Mouse (Mus musculus) inflammation-experienced regulatory T-cells, adult 6 months (primary cell): ENCODE data around the gene Cables2. TPM values are rescaled to one million over a fixed set of nuclear protein-coding genes. Genes with fewer than 3 reads are reported as not detected.

Experiments
- ATAC-seq: one replicate; pipeline ENCODE4 v1.8.0; 2017
- polyA plus RNA-seq, 3 experiments: library from polyadenylated mRNA; unstranded; fragments of 100-300 nt; shearing (Covaris generic); gene quantifications; one replicate each; pipeline ENCODE4 v1.2.1; 2017

Gene Cables2
- polyA plus RNA-seq, 3 experiments from 2014 or later: 6.7 to 8.0 (median 7.7) TPM

- peak; percentile 48 for ATAC-seq
Observed at GRCm38 (mm10) chr2:180225044-180225761, 48.1 kb downstream of the Cables2 start.

GRCm38 (mm10) chr2:180224647-180225043 is 48.7 kb downstream of the Cables2 start:
- ATAC-seq: no peak

GRCm38 (mm10) chr2:180222250-180222649 is 51.0 kb downstream of the Cables2 start:
- no peak for ATAC-seq

GRCm38 (mm10) chr2:180221051-180221450 is 52.2 kb downstream of the Cables2 start:
- no peak for ATAC-seq

- ATAC-seq: no peak
Observed at GRCm38 (mm10) chr2:180220165-180220564, 53.1 kb downstream of the Cables2 start.

GRCm38 (mm10) chr2:180219145-180219943 is 54.0 kb downstream of the Cables2 start:
- ATAC-seq: no peak

GRCm38 (mm10) chr2:180218677-180219076 is 54.6 kb downstream of the Cables2 start:
- no peak for ATAC-seq

- no peak for ATAC-seq
Observed at GRCm38 (mm10) chr2:180218241-180218640, 55.1 kb downstream of the Cables2 start.

GRCm38 (mm10) chr2:180217587-180217986 is 55.7 kb downstream of the Cables2 start:
- no peak for ATAC-seq

- no peak for ATAC-seq
Observed at GRCm38 (mm10) chr2:180216921-180217320, 56.4 kb downstream of the Cables2 start.

- no peak for ATAC-seq
Observed at GRCm38 (mm10) chr2:180215951-180216350, 57.3 kb downstream of the Cables2 start.

- ATAC-seq: no peak
Observed at GRCm38 (mm10) chr2:180215011-180215461, 58.3 kb downstream of the Cables2 start.

- no peak for ATAC-seq
Observed at GRCm38 (mm10) chr2:180214352-180214978, 58.8 kb downstream of the Cables2 start.

GRCm38 (mm10) chr2:180212255-180212654 is 61.0 kb downstream of the Cables2 start:
- no peak for ATAC-seq

GRCm38 (mm10) chr2:180208976-180209375 is 64.3 kb downstream of the Cables2 start:
- no peak for ATAC-seq

Other genes starting within 250 kb of the Cables2 start
- 1 to 10 TPM; 2.4 to 3.9 (median 2.5) TPM for gene Lsm14b, start 248.5 kb downstream of the Cables2 start, polyA plus RNA-seq
- gene Psma7, start 231.1 kb downstream of the Cables2 start, polyA plus RNA-seq: 100 to 1,000 TPM; 448 to 507 (median 458) TPM
- 1 to 10 TPM; 1.4 to 2.4 (median 2.3) TPM for gene Ss18l1, start 231.0 kb downstream of the Cables2 start, polyA plus RNA-seq
- 10 to 100 TPM; 28.5 to 51.3 (median 40.1) TPM for gene Mtg2, start 202.9 kb downstream of the Cables2 start, polyA plus RNA-seq
- not detected for gene Hrh3, start 169.0 kb downstream of the Cables2 start, polyA plus RNA-seq
- 10 to 100 TPM; 20.2 to 23.7 (median 21.9) TPM for gene Osbpl2, start 154.2 kb downstream of the Cables2 start, polyA plus RNA-seq
- gene Adrm1, start 102.0 kb downstream of the Cables2 start, polyA plus RNA-seq: 100 to 1,000 TPM in 1 of 3 experiments, 10 to 100 TPM in 2; 85.6 to 103 (median 86.1) TPM
- under 1 TPM in 2 of 3 experiments, not detected in 1; 0.33 to 0.40 TPM for gene Lama5, start 47.6 kb downstream of the Cables2 start, polyA plus RNA-seq
- 1,000 to 10,000 TPM; 1,053 to 1,596 (median 1,304) TPM for gene Rps21, start 16.1 kb downstream of the Cables2 start, polyA plus RNA-seq
- gene Rbbp8nl, start 16.4 kb upstream of the Cables2 start, polyA plus RNA-seq: not detected
- not detected for gene Gata5, start 61.2 kb upstream of the Cables2 start, polyA plus RNA-seq
- gene Slco4a1, start 182.7 kb upstream of the Cables2 start, polyA plus RNA-seq: 1 to 10 TPM in 2 of 3 experiments, under 1 TPM in 1; 0.83 to 4.8 (median 2.2) TPM
- not detected for gene Ntsr1, start 226.5 kb upstream of the Cables2 start, polyA plus RNA-seq